Mouse (Mus musculus) ES-Bruce4 (cell line): ENCODE measurements around the gene Npas1. TPM values are rescaled to one million over a fixed set of nuclear protein-coding genes. Genes with fewer than 3 reads are reported as not detected.

Experiments used
- H3K27ac ChIP-seq: 2 replicates; pipeline ENCODE4 v1.5.1; 2012; ENCODE audit warnings: low read length, inconsistent platforms; ENCODE audit not compliant: insufficient read depth
- H3K27me3 ChIP-seq: 2 replicates; pipeline ENCODE4 v1.6.1; 2012; ENCODE audit warnings: mild to moderate bottlenecking, low read length, inconsistent platforms; ENCODE audit not compliant: control insufficient read depth, poor library complexity, insufficient read depth, severe bottlenecking
- H3K36me3 ChIP-seq: 2 replicates; pipeline ENCODE4 v1.6.1; 2012; ENCODE audit warnings: inconsistent platforms, mild to moderate bottlenecking, low read length, moderate library complexity; ENCODE audit not compliant: control insufficient read depth, poor library complexity, insufficient read depth, severe bottlenecking
- H3K4me1 ChIP-seq: one replicate; pipeline ENCODE4 v1.8.1; 2011; ENCODE audit warnings: low read length; ENCODE audit not compliant: control insufficient read depth, insufficient read depth
- H3K4me3 ChIP-seq: 2 replicates; pipeline ENCODE4 v1.5.1; 2011; ENCODE audit warnings: low read depth, mild to moderate bottlenecking, low read length
- H3K9ac ChIP-seq: 2 replicates; pipeline ENCODE4 v1.6.1; 2012; ENCODE audit warnings: low read depth, mild to moderate bottlenecking, inconsistent platforms; ENCODE audit not compliant: poor library complexity, severe bottlenecking
- H3K9me3 ChIP-seq: replicated peaks from 2 replicates; pipeline ENCODE4 v1.6.1; 2012; ENCODE audit warnings: mild to moderate bottlenecking, low read length, inconsistent platforms; ENCODE audit not compliant: control insufficient read depth, poor library complexity, insufficient read depth, severe bottlenecking
- CTCF ChIP-seq: IDR thresholded peaks from one replicate; pipeline ENCODE4 v1.8.1; 2011; ENCODE audit warnings: low read depth, low read length
- EP300 ChIP-seq: IDR thresholded peaks from 2 replicates; pipeline ENCODE4 v1.6.1; 2011; ENCODE audit warnings: low read depth, low read length; ENCODE audit not compliant: insufficient read depth
- POLR2A ChIP-seq: IDR thresholded peaks from one replicate; pipeline ENCODE4 v1.8.1; 2011; ENCODE audit warnings: low read length; ENCODE audit not compliant: insufficient read depth
- polyA plus RNA-seq: library from polyadenylated mRNA; stranded (reverse); fragments of >200 nt; gene quantifications from 2 replicates; pipeline ENCODE4 v1.2.4, GENCODE M21; 2011; ENCODE audit warnings: low read depth; ENCODE audit not compliant: missing spikeins, insufficient read depth, insufficient read length

Npas1 gene
- polyA plus RNA-seq, 1 experiment, result 0.27 TPM

DNA sequence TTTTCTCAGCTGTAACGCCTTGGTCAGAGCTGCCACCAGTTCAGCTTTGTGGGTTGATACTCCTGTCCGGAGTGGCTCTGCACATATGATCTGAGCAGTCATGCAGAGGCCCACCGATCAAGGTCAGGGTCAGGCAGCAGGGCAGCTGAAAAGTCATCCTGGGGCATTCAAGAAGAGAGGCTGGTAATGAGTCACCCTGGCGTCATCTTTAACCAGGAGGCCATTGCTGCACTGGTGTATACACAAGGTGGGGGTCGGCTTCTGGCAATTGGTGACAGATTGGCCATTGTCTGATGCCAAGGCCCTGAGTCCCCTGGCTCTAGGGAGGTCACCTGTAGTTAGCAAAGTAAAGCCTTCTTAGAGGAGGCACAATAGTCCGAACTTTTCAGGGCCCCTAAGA is 25.9 kb downstream of the Npas1 start:
- Histone ChIP-seq H3K4me1 (no peaks in the 10 kb centered on the region), H3K4me3 (no peak overlapping the region), H3K9me3 (no peaks in the 10 kb centered on the region), H3K9ac (no peak overlapping the region), H3K36me3 (no peaks in the 10 kb centered on the region), H3K27ac (no peak overlapping the region), H3K27me3 (no peaks in the 10 kb centered on the region)
- no peak for TF ChIP-seq CTCF
- no peak for TF ChIP-seq POLR2A
- no peak for TF ChIP-seq EP300

DNA sequence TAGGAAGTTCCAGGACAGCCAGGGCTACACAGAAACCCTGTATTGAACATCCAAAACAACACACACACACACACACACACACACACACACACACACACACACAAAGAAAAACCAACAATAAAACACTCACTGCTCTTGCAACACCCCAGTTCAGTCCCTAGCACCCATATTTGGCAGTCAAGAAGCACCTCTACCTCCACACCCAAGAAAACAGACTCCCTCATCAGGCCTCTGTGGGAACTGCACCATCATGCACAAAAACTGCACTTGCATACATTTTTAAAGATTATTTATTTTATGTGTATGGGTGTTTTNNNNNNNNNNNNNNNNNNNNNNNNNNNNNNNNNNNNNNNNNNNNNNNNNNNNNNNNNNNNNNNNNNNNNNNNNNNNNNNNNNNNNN is 36.3 kb downstream of the Npas1 start:
- no peak overlapping the region for H3K9ac ChIP-seq
- no peaks in the 10 kb centered on the region for H3K27me3 ChIP-seq
- H3K36me3 ChIP-seq, result no peaks in the 10 kb centered on the region
- no peak for TF ChIP-seq POLR2A
- no peak for TF ChIP-seq EP300
- TF ChIP-seq CTCF, result no peak
- H3K9me3 ChIP-seq, result no peaks in the 10 kb centered on the region
- H3K4me3 ChIP-seq, result no peak overlapping the region
- no peaks in the 10 kb centered on the region for H3K4me1 ChIP-seq
- H3K27ac ChIP-seq, result no peak overlapping the region

DNA sequence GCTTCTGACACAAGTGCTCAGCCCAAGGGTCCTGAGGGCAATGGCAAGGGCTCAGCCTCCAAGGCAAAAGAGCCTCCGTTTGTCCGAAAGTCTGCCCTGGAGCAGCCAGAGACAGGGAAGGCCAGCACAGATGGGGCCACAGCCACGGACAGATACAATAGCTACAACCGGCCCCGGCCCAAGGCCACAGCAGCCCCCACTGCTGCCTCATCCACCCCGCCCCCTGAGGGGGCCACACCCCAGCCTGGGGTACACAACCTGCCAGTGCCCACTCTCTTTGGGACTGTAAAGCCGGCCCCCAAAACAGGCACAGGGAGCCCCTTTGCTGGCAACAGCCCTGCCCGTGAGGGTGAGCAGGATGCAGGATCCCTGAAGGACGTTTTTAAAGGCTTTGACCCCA is 42.4 kb downstream of the Npas1 start:
- TF ChIP-seq CTCF (no peak), POLR2A (no peak), EP300 (no peak)
- Histone ChIP-seq H3K9me3 (no peaks in the 10 kb centered on the region), H3K27me3 (no peaks in the 10 kb centered on the region), H3K4me1 (no peaks in the 10 kb centered on the region), H3K4me3 (no peak overlapping the region), H3K27ac (no peak overlapping the region), H3K36me3 (peaks cover 25% of the 10 kb centered on the region), H3K9ac (no peak overlapping the region)

DNA sequence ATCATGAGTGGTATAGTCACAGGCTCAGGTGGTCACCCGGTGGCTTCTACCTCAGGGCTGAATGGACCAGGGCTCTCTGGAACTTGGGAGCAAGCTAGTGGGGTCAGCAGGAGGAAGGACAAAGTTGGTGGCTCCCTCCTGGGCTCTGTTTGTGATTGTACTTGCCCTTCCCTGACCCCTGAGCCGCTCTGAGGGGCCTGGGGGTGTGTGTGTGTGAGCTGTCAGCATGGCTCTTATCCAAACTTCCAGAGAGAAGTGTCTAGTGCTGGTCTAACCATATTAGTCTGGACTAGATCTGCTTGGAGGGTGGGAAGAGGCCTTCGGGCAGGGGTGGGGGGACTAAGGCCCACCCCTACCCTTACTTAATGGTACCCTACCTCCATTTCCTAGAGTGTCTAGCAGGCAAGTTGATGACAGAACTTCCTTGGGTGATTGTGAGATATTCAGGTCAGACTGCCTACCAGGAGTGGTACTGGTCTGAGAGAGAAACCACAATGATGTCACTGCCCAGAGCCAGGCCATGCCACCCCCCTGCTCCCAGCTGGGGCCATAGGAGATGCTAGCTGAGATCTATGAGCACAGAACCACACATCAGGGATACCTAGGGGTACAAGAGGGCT is 44.1 kb downstream of the Npas1 start:
- H3K9ac ChIP-seq, result no peak overlapping the region
- no peak overlapping the region for H3K27ac ChIP-seq
- TF ChIP-seq POLR2A, result no peak
- no peak for TF ChIP-seq CTCF
- TF ChIP-seq EP300, result no peak
- H3K27me3 ChIP-seq, result no peaks in the 10 kb centered on the region
- no peak overlapping the region for H3K4me3 ChIP-seq
- no peaks in the 10 kb centered on the region for H3K4me1 ChIP-seq
- H3K36me3 ChIP-seq, result peaks cover 42% of the 10 kb centered on the region
- H3K9me3 ChIP-seq, result no peaks in the 10 kb centered on the region

DNA sequence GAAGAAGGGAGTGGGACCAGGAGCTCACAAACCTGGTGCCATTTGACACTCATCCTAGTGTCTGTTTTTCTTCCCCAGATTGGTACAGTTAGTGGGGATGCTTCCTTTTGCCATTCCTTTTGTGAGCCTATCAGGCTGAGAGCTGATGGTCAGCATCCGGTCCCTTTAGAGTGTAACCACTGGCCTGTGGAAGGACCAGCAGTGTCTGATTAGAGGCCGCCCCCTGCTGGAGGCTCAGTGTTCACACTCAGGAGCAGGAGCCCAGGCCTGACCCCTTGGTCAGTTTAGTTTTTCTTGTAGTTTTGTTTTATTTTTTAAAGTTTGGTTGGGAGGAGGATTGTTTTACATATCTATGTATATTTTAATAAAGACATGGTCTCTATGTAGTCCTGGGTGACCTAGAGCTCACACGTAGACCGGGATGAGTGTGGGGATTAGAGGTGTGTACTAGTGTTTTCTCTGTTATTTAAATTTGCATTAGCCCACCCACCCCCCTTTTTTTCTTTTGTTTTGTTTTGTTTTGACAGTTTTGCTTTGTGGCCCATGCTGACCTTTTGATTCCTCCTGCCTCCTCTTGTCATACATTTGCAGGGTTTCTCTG is 51.3 kb downstream of the Npas1 start:
- TF ChIP-seq CTCF (peak; percentile 71), EP300 (no peak), POLR2A (no peak)
- Histone ChIP-seq H3K9me3 (no peaks in the 10 kb centered on the region), H3K36me3 (peaks cover 69% of the 10 kb centered on the region), H3K9ac (no peak overlapping the region), H3K4me1 (no peaks in the 10 kb centered on the region), H3K27me3 (no peaks in the 10 kb centered on the region), H3K27ac (no peak overlapping the region), H3K4me3 (no peak overlapping the region)

DNA sequence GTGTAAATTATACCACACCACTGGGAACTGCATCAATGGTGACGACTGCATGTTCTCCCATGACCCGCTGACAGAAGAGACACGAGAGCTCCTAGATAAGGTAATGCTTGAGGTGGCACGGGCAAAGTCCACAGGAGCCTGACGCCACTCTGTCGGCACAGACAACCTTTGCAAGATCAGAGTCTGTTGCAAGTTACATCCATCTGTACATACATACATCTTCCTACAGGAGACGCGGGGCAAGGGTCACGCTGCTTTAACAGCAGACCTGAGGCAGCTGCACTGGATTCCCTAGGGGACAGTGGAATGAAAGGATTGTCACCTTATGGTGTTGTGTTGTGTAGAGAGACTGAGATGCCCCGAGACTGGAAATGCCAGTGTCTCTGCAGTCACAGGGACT is 51.8 kb downstream of the Npas1 start:
- no peaks in the 10 kb centered on the region for H3K27me3 ChIP-seq
- H3K4me3 ChIP-seq, result no peak overlapping the region
- no peaks in the 10 kb centered on the region for H3K9me3 ChIP-seq
- no peak overlapping the region for H3K9ac ChIP-seq
- TF ChIP-seq EP300 (no peak), POLR2A (no peak)
- no peak overlapping the region for H3K27ac ChIP-seq
- peaks cover 74% of the 10 kb centered on the region for H3K36me3 ChIP-seq
- no peaks in the 10 kb centered on the region for H3K4me1 ChIP-seq
